Mouse (Mus musculus): ENCODE measurements around the gene Camta1.

- TF ChIP-seq CTCF (IDR thresholded peaks at IDR 0.05; ENCODE audit: borderline replicate concordance, insufficient read depth, low read depth, low read length) (no peak), POLR2A (IDR thresholded peaks at IDR 0.05; ENCODE audit: borderline replicate concordance, insufficient read depth, low read length) (no peak)
These were observed 989.5 kb downstream of the Camta1 start for GRCm38 (mm10) chr4:150872139-150872651.
